23 mouse cellular contexts compared by ENCODE assay signal in the genomic region with DNA sequence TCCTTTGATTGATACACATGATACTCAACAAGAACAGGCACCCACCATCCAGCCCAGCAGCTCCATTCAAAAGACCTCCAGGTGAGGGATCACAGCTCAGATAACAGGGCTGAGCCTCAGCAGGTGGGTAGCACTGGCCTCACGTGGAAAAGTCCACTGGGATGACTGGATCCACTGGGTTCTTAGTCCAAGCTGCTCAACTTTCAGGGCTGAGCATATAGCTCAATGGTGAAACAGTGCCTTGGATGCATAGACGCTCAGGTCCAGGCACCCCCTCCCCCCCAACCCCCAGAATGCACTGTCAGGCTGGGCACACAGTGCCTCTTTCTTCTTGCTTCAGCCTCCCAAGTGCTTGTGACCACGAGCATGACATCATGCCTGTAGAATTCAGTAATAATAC.
"Had no signal": no experiment of that assay in that cellular context is flagged by ENCODE, and none has a peak within 500 bp of the region (broad histone marks: within the 10 kb centered on the region; RNA-seq: fewer than 3 reads in every experiment).

No protein-coding gene starts in this region.

- H3K4me3 ChIP-seq: gastrocnemius, adult 2 months; heart, embryonic 10.5 days; heart, embryonic 12.5 days; hindbrain, embryonic 13.5 days; hindbrain, embryonic 15.5 days; limb, embryonic 13.5 days; limb, embryonic 15.5 days; liver, embryonic 12.5 days had no signal

- H3K9me3 ChIP-seq: heart, embryonic 10.5 days; heart, embryonic 12.5 days; hindbrain, embryonic 13.5 days; hindbrain, embryonic 15.5 days; limb, embryonic 15.5 days; liver, embryonic 12.5 days had no signal

- H3K27me3 ChIP-seq: heart, embryonic 12.5 days; hindbrain, embryonic 13.5 days; hindbrain, embryonic 15.5 days; limb, embryonic 13.5 days; limb, embryonic 15.5 days; liver, embryonic 12.5 days had no signal

- H3K9ac ChIP-seq: heart, embryonic 12.5 days; hindbrain, embryonic 13.5 days; hindbrain, embryonic 15.5 days; limb, embryonic 13.5 days; limb, embryonic 15.5 days; liver, embryonic 12.5 days; liver, embryonic 14.5 days had no signal

- H3K27ac ChIP-seq: gastrocnemius, adult 2 months; heart, embryonic 10.5 days; hindbrain, embryonic 13.5 days; hindbrain, embryonic 15.5 days; hindbrain, postnatal 0 days; limb, embryonic 13.5 days; limb, embryonic 15.5 days; liver, embryonic 12.5 days; liver, embryonic 14.5 days had no signal

- H3K4me2 ChIP-seq: heart, embryonic 12.5 days; hindbrain, embryonic 13.5 days; hindbrain, embryonic 15.5 days; limb, embryonic 13.5 days; limb, embryonic 15.5 days; liver, embryonic 12.5 days had no signal

- ATAC-seq: hindbrain, postnatal 0 days; intestine, embryonic 16.5 days; liver, embryonic 12.5 days had no signal

- DNase-seq: gastrocnemius, adult 2 months; gastrocnemius, postnatal 10 days; gastrocnemius, postnatal 25 days; heart, adult 18-20 months; heart, postnatal 10 days; kidney, adult 18-20 months; kidney, adult 8-10 months; kidney, postnatal 10 days; kidney, postnatal 25 days; kidney, postnatal 4 days; layer of hippocampus, adult 9-11 months; layer of hippocampus, postnatal 36 days; left cerebral cortex, postnatal 4 days had no signal

- H3K4me1 ChIP-seq: heart, embryonic 10.5 days; heart, embryonic 12.5 days; hindbrain, embryonic 13.5 days; hindbrain, embryonic 15.5 days; limb, embryonic 13.5 days; limb, embryonic 15.5 days had no signal

- H3K36me3 ChIP-seq: hindbrain, embryonic 13.5 days; hindbrain, embryonic 15.5 days had no signal
